Mouse (Mus musculus) MEL (cell line): Measurements from ENCODE around the gene Slc24a1. TPM values are rescaled to one million over a fixed set of nuclear protein-coding genes. Genes with fewer than 3 reads are reported as not detected.

Experiments used
- DNase-seq: peaks from one replicate; pipeline ENCODE4 v3.0.0; 2011; ENCODE audit warnings: low read depth, low spot score
- H3K27ac ChIP-seq: 2 replicates; pipeline ENCODE4 v1.5.1; 2012; ENCODE audit warnings: low read depth, mild to moderate bottlenecking, control low read depth, low read length, moderate library complexity; ENCODE audit not compliant: control insufficient read depth
- H3K27me3 ChIP-seq, 2 experiments: fragments of 150-350 bp in 1 of 2; sonication (generic) in 1 of 2; 2 replicates each; pipeline ENCODE4 v1.6.1; 2012; ENCODE audit warnings: low read length in 2 of 2, mild to moderate bottlenecking in 2 of 2, improper control_type of control experiment in 1 of 2, moderate library complexity in 1 of 2; ENCODE audit not compliant: insufficient read depth in 2 of 2, control insufficient read depth in 1 of 2
- H3K36me3 ChIP-seq, 2 experiments: 2 replicates each; pipeline ENCODE4 v1.6.1; 2012 to 2014; ENCODE audit warnings: low read length in 2 of 2, improper control_type of control experiment in 1 of 2, inconsistent platforms in 1 of 2, mild to moderate bottlenecking in 1 of 2; ENCODE audit not compliant: insufficient read depth in 2 of 2, control insufficient read depth in 1 of 2
- H3K4me1 ChIP-seq, 2 experiments: fragments of 150-350 bp in 1 of 2; sonication (generic) in 1 of 2; 2 replicates each; pipeline ENCODE4 v1.6.1; 2012; ENCODE audit warnings: low read length in 2 of 2, improper control_type of control experiment in 1 of 2, mild to moderate bottlenecking in 1 of 2; ENCODE audit not compliant: insufficient read depth in 2 of 2, control insufficient read depth in 1 of 2
- H3K4me3 ChIP-seq, 2 experiments: fragments of 150-350 bp in 1 of 2; sonication (generic) in 1 of 2; 2 replicates each; pipeline ENCODE4 v1.5.1; 2012; ENCODE audit warnings: low read depth in 2 of 2, low read length in 2 of 2, mild to moderate bottlenecking in 2 of 2, moderate library complexity in 2 of 2, control low read depth in 1 of 2, improper control_type of control experiment in 1 of 2; ENCODE audit not compliant: control insufficient read depth in 1 of 2, insufficient read depth in 1 of 2
- H3K79me2 ChIP-seq: 2 replicates; pipeline ENCODE4 v1.6.1; 2012; ENCODE audit warnings: mild to moderate bottlenecking, low read length, moderate library complexity; ENCODE audit not compliant: control insufficient read depth, poor library complexity, insufficient read depth
- H3K9ac ChIP-seq: 2 replicates; pipeline ENCODE4 v1.6.1; 2012; ENCODE audit warnings: low read depth, mild to moderate bottlenecking, control low read depth, low read length, moderate library complexity; ENCODE audit not compliant: control insufficient read depth, poor library complexity, severe bottlenecking
- H3K9me3 ChIP-seq: fragments of 150-350 bp; sonication (generic); replicated peaks from 2 replicates; pipeline ENCODE4 v1.6.1; 2012; ENCODE audit warnings: mild to moderate bottlenecking, low read length, improper control_type of control experiment, moderate library complexity; ENCODE audit not compliant: insufficient read depth
- BHLHE40 ChIP-seq: IDR thresholded peaks from 2 replicates; pipeline ENCODE4 v1.6.1; 2012; ENCODE audit warnings: low read depth, mild to moderate bottlenecking, inconsistent platforms, low read length, improper control_type of control experiment, borderline replicate concordance
- CHD1 ChIP-seq: IDR thresholded peaks from 2 replicates; pipeline ENCODE4 v1.6.1; 2012; ENCODE audit warnings: low read depth, mild to moderate bottlenecking, inconsistent platforms, low read length, improper control_type of control experiment
- CTCF ChIP-seq, 3 experiments: IDR thresholded peaks in 2 of 3; conservative IDR thresholded peaks in 1 of 3; 2 replicates each; pipeline ENCODE4 v1.5.1; 2011 to 2012; ENCODE audit warnings: low read length in 3 of 3, low read depth in 2 of 3, mild to moderate bottlenecking in 2 of 3, improper control_type of control experiment in 1 of 3, inconsistent platforms in 1 of 3, mixed read lengths in 1 of 3, moderate library complexity in 1 of 3; ENCODE audit not compliant: control insufficient read depth in 1 of 3, insufficient read depth in 1 of 3, poor library complexity in 1 of 3, severe bottlenecking in 1 of 3
- E2F4 ChIP-seq: IDR thresholded peaks from 2 replicates; pipeline ENCODE4 v1.6.1; 2011; ENCODE audit warnings: low read depth, low read length, improper control_type of control experiment, borderline replicate concordance
- ELF1 ChIP-seq: IDR thresholded peaks from 2 replicates; pipeline ENCODE4 v1.6.1; 2014; ENCODE audit warnings: low read depth, mild to moderate bottlenecking, inconsistent platforms, low read length, improper control_type of control experiment, moderate library complexity
- EP300 ChIP-seq, 2 experiments: IDR thresholded peaks; 2 replicates each; pipeline ENCODE4 v1.6.1; 2011; ENCODE audit warnings: improper control_type of control experiment in 2 of 2, low read length in 2 of 2, low read depth in 1 of 2, mild to moderate bottlenecking in 1 of 2
- GABPA ChIP-seq: IDR thresholded peaks from 2 replicates; pipeline ENCODE4 v1.6.1; 2012; ENCODE audit warnings: low read depth, mild to moderate bottlenecking, inconsistent platforms, low read length, improper control_type of control experiment, moderate library complexity
- GATA1 ChIP-seq: IDR thresholded peaks from 2 replicates; pipeline ENCODE4 v1.6.1; 2011; ENCODE audit warnings: low read depth, low read length, improper control_type of control experiment
- HCFC1 ChIP-seq: IDR thresholded peaks from 2 replicates; pipeline ENCODE4 v1.6.1; 2012; ENCODE audit warnings: low read depth, mild to moderate bottlenecking, inconsistent platforms, low read length, improper control_type of control experiment, moderate library complexity
- JUND ChIP-seq: IDR thresholded peaks from 2 replicates; pipeline ENCODE4 v1.6.1; 2011; ENCODE audit warnings: low read depth, mild to moderate bottlenecking, improper control_type of control experiment, low read length
- KAT2A ChIP-seq: conservative IDR thresholded peaks from 2 replicates; pipeline ENCODE4 v1.6.1; 2012; ENCODE audit warnings: low read depth, low read length, improper control_type of control experiment, inconsistent platforms
- MAFK ChIP-seq: IDR thresholded peaks from 2 replicates; pipeline ENCODE4 v1.6.1; 2011; ENCODE audit warnings: low read depth, mild to moderate bottlenecking, low read length, improper control_type of control experiment, borderline replicate concordance
- MAX ChIP-seq: IDR thresholded peaks from 2 replicates; pipeline ENCODE4 v1.6.1; 2011; ENCODE audit warnings: low read length, improper control_type of control experiment
- MEF2A ChIP-seq: IDR thresholded peaks from 2 replicates; pipeline ENCODE4 v1.6.1; 2014; ENCODE audit warnings: low read depth, mild to moderate bottlenecking, inconsistent platforms, low read length, improper control_type of control experiment; ENCODE audit not compliant: poor library complexity, insufficient replicate concordance, severe bottlenecking; ENCODE audit errors: extremely low read depth
- MXI1 ChIP-seq: IDR thresholded peaks from 2 replicates; pipeline ENCODE4 v1.6.1; 2011; ENCODE audit warnings: mild to moderate bottlenecking, low read depth, low read length, improper control_type of control experiment
- MYB ChIP-seq: IDR thresholded peaks from 2 replicates; pipeline ENCODE4 v1.6.1; 2011; ENCODE audit warnings: mild to moderate bottlenecking, low read depth, low read length, improper control_type of control experiment
- MYC ChIP-seq: IDR thresholded peaks from 2 replicates; pipeline ENCODE4 v1.6.1; 2011; ENCODE audit warnings: low read depth, mild to moderate bottlenecking, low read length, improper control_type of control experiment, moderate library complexity
- POLR2A ChIP-seq, 2 experiments: IDR thresholded peaks; 2 replicates each; pipeline ENCODE4 v1.6.1; 2011 to 2012; ENCODE audit warnings: low read length in 2 of 2, mild to moderate bottlenecking in 2 of 2, control low read depth in 1 of 2, improper control_type of control experiment in 1 of 2, low read depth in 1 of 2, moderate library complexity in 1 of 2; ENCODE audit not compliant: control insufficient read depth in 1 of 2, insufficient read depth in 1 of 2, poor library complexity in 1 of 2
- POLR2AphosphoS2 ChIP-seq: IDR thresholded peaks from 2 replicates; pipeline ENCODE4 v1.6.1; 2011; ENCODE audit warnings: low read length, improper control_type of control experiment
- POLR2AphosphoS5 ChIP-seq: IDR thresholded peaks from 2 replicates; pipeline ENCODE4 v1.6.1; 2012; ENCODE audit warnings: low read depth, borderline replicate concordance, mild to moderate bottlenecking, inconsistent platforms, low read length, moderate library complexity, mixed read lengths
- RAD21 ChIP-seq: IDR thresholded peaks from 2 replicates; pipeline ENCODE4 v1.6.1; 2011; ENCODE audit warnings: mild to moderate bottlenecking, low read depth, low read length, improper control_type of control experiment
- SIN3A ChIP-seq: IDR thresholded peaks from 2 replicates; pipeline ENCODE4 v1.6.1; 2012; ENCODE audit warnings: low read length, improper control_type of control experiment, inconsistent platforms
- SMC3 ChIP-seq: IDR thresholded peaks from 2 replicates; pipeline ENCODE4 v1.6.1; 2011; ENCODE audit warnings: low read depth, low read length, improper control_type of control experiment
- TAL1 ChIP-seq: IDR thresholded peaks from 2 replicates; pipeline ENCODE4 v1.6.1; 2012; ENCODE audit warnings: mild to moderate bottlenecking, inconsistent platforms, low read length, moderate library complexity, mixed read lengths
- TBP ChIP-seq: IDR thresholded peaks from 2 replicates; pipeline ENCODE4 v1.8.0; 2011; ENCODE audit warnings: low read depth, low read length, improper control_type of control experiment
- TCF12 ChIP-seq: IDR thresholded peaks from 2 replicates; pipeline ENCODE4 v1.6.1; 2014; ENCODE audit warnings: low read depth, mild to moderate bottlenecking, inconsistent platforms, low read length, improper control_type of control experiment, moderate library complexity
- UBTF ChIP-seq: IDR thresholded peaks from 2 replicates; pipeline ENCODE4 v1.6.1; 2012; ENCODE audit warnings: low read depth, mild to moderate bottlenecking, inconsistent platforms, low read length, improper control_type of control experiment, moderate library complexity, borderline replicate concordance; ENCODE audit not compliant: insufficient read depth
- USF1 ChIP-seq: IDR thresholded peaks from 2 replicates; pipeline ENCODE4 v1.6.1; 2014; ENCODE audit warnings: low read depth, mild to moderate bottlenecking, inconsistent platforms, low read length, improper control_type of control experiment, moderate library complexity
- USF2 ChIP-seq, 2 experiments: IDR thresholded peaks; 2 replicates each; pipeline ENCODE4 v1.6.1; 2011 to 2012; ENCODE audit warnings: improper control_type of control experiment in 2 of 2, low read length in 2 of 2, borderline replicate concordance in 1 of 2, inconsistent platforms in 1 of 2, low read depth in 1 of 2, mild to moderate bottlenecking in 1 of 2; ENCODE audit not compliant: insufficient read depth in 1 of 2
- ZC3H11A ChIP-seq: IDR thresholded peaks from 2 replicates; pipeline ENCODE4 v1.6.1; 2012; ENCODE audit warnings: low read depth, mild to moderate bottlenecking, inconsistent platforms, low read length, improper control_type of control experiment
- ZKSCAN1 ChIP-seq: IDR thresholded peaks from 2 replicates; pipeline ENCODE4 v1.6.1; 2012; ENCODE audit warnings: low read depth, mild to moderate bottlenecking, inconsistent platforms, low read length, improper control_type of control experiment, moderate library complexity
- ZNF384 ChIP-seq: IDR thresholded peaks from 2 replicates; pipeline ENCODE4 v1.6.1; 2012; ENCODE audit warnings: low read depth, mild to moderate bottlenecking, inconsistent platforms, low read length, improper control_type of control experiment
- polyA plus RNA-seq, 2 experiments: library from polyadenylated mRNA; stranded (reverse) in 1 of 2; unstranded in 1 of 2; fragments of >175 nt in 1 of 2; fragments of >200 nt in 1 of 2; gene quantifications; 2 replicates each; pipeline versions ENCODE4 v1.2.1 to v1.2.4; 2012; ENCODE audit warnings: low replicate concordance in 2 of 2, low read depth in 1 of 2; ENCODE audit not compliant: insufficient read length in 2 of 2, insufficient read depth in 1 of 2, missing spikeins in 1 of 2
- total RNA-seq: library from RNA; depleted of rRNA; stranded (reverse); fragments of 300-350 nt; gene quantifications from 2 replicates; pipeline ENCODE4 v1.2.3, GENCODE M21; 2012

Gene Slc24a1
- total and polyA plus RNA-seq, 3 experiments = 0.07 TPM; not detected in 2

DNA sequence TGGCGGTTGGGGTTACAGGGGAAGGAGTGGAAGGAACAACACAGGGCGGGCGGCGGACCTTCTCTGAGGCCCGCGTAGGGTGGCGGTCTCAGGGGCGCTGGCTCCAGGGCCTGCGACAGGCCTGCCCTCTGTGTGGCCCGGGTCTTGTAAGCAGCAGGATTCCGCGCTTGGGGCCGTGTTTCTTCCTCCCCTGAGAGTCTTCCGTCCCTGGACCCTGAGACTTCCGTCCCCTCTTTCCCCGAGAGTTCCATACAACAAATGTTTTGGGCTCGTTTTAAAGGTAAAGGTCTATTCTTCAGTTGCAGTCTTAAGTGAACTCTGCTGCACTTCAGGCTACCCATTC lies 9.5 kb upstream of the Slc24a1 start (continued):
- no peak for TF ChIP-seq SMC3
- TF ChIP-seq RAD21 = no peak
- TF ChIP-seq TAL1 = no peak
- no peak for TF ChIP-seq E2F4

DNA sequence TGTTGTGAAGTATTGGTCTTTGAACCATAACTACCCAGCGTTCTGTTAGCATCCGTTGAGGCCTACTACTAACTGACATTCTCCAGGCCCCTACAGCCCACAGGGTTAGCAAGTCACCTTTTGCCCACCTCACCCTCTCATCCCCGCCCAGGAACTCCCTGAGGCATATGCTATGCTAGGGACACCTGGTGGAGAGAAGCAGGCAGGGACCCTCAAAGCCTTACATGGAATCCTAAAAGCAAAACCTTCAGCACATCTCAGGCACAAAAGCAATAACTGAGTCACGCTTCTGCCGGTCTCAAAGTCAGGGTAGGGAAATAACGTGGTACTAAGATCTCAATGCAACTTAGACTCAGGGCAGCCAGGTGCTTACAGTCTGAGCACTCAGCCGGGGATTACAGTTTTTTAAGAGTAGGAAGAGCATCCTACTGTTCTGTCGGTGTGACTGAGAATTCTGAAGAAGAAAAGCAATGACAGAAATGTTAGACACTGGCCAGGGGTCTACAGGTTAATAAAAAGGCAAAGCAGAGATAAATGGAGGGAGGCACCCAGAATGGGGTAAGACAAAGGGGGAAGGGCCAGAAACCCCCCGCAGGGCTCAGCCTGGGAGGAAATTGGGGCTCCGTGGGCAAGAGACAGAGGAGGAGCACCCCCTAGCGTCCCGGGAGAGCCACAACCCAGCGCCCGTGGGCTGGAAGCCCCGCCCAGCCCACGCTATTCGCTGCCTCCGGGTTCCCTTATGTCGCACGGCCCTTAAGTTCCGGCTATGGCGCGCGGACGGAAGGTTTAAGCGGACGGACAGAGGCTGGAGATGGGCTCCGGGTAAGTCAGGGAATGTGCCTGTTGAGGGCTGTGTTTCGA lies 8.9 kb upstream of the Slc24a1 start, which contains the start of gene Ints14:
Ints14 (plus strand) TSS at position 789 of the 861 bp plus-strand sequence.
- Histone ChIP-seq H3K4me3 (peak within 1 kb of the TSS; percentile 78 to 85), H3K79me2 (peaks cover 12% of the 10 kb centered on the region), H3K36me3 (peaks cover 7 to 14% of the 10 kb centered on the region in 2 experiments; a peak in 3 of 4 replicates), H3K27me3 (no peaks in the 10 kb centered on the region), H3K9ac (peak within 1 kb of the TSS; percentile 90), H3K9me3 (no peaks in the 10 kb centered on the region), H3K27ac (peak within 1 kb of the TSS; percentile 77), H3K4me1 (peaks cover 0 to 17% of the 10 kb centered on the region in 2 experiments; a peak in 3 of 4 replicates)
- peak; percentile 98 for DNase-seq
- peak; percentile 92 for TF ChIP-seq TBP
- TF ChIP-seq SIN3A = peak; percentile 87
- no peak for TF ChIP-seq ZKSCAN1
- 0 out of 2 replicates have a peak, but pooled peaks have one; percentile 48 for TF ChIP-seq USF1
- TF ChIP-seq MEF2A = 0 out of 2 replicates have a peak, but pooled peaks have one; percentile 36
- peak; percentile 73 for TF ChIP-seq ZC3H11A
- peak; percentile 73; the same call in 1 of the 2 replicates for TF ChIP-seq UBTF
- peak; percentile 77 for TF ChIP-seq SMC3
- TF ChIP-seq MAX = peak; percentile 78
- TF ChIP-seq KAT2A = peak; percentile 62; the same call in 1 of the 2 replicates
- TF ChIP-seq CTCF (IDR thresholded peaks at IDR 0.05 in 2 of 3, conservative IDR thresholded peaks at IDR 0.05 in 1 of 3; ENCODE audit: control insufficient read depth in 1 of 3, insufficient read depth in 1 of 3, low read depth in 2 of 3, low read length in 3 of 3, poor library complexity in 1 of 3, severe bottlenecking in 1 of 3) = peak; percentile 67 to 97 (median 91)
- TF ChIP-seq GABPA = no peak
- TF ChIP-seq HCFC1 = peak; percentile 92
- TF ChIP-seq ELF1 = peak; percentile 88
- TF ChIP-seq MAFK = no peak
- TF ChIP-seq BHLHE40 = peak; percentile 55
- TF ChIP-seq USF2 (IDR thresholded peaks at IDR 0.05; ENCODE audit: borderline replicate concordance in 1 of 2, insufficient read depth in 1 of 2, low read depth in 1 of 2, low read length in 2 of 2) = no peak
- peak; percentile 87; the same call in 1 of the 2 replicates for TF ChIP-seq POLR2AphosphoS2
- TF ChIP-seq MYB = no peak
- TF ChIP-seq CHD1 = no peak
- TF ChIP-seq ZNF384 = peak; percentile 47; the same call in 1 of the 2 replicates
- peak in 1 of 2 experiments; percentile 37; a peak in 2 of 4 replicates for TF ChIP-seq EP300 (IDR thresholded peaks at IDR 0.05; ENCODE audit: low read depth in 1 of 2, low read length in 2 of 2)
- TF ChIP-seq POLR2A (IDR thresholded peaks at IDR 0.05; ENCODE audit: control insufficient read depth in 1 of 2, insufficient read depth in 1 of 2, low read depth in 1 of 2, low read length in 2 of 2, poor library complexity in 1 of 2) = peak in 1 of 2 experiments; percentile 94; a peak in 2 of 4 replicates
- no peak for TF ChIP-seq GATA1
- TF ChIP-seq TCF12 = peak; percentile 90
- TF ChIP-seq POLR2AphosphoS5 = no peak
- no peak for TF ChIP-seq JUND
- peak; percentile 74 for TF ChIP-seq MYC
- peak; percentile 90 for TF ChIP-seq MXI1
- TF ChIP-seq TAL1 = no peak
- TF ChIP-seq RAD21 = peak; percentile 95
